Mouse (Mus musculus) cerebellum, adult 9-10 months (tissue): ENCODE measurements at regions not wholly inside any gene's neighbourhood (a gene's known extent, or its start where the extent isn't known, plus 50 kb on each side); places are given as distances from the start of the nearest gene placed in this dataset.

Experiments used
- DNase-seq: peaks from one replicate; pipeline ENCODE4 v3.0.0; 2022

- no peak for DNase-seq
These were observed 272.2 kb downstream of the Slc30a10 start for GRCm38 (mm10) chr1:185726811-185727210.

- no peak for DNase-seq
These were observed 273.1 kb downstream of the Slc30a10 start for GRCm38 (mm10) chr1:185727749-185728148.

- no peak for DNase-seq
These were observed 273.8 kb downstream of the Slc30a10 start for GRCm38 (mm10) chr1:185728406-185728805.

GRCm38 (mm10) chr1:185731062-185731461 is 276.4 kb downstream of the Slc30a10 start:
- DNase-seq: no peak

- DNase-seq: no peak
These were observed 282.1 kb downstream of the Slc30a10 start for GRCm38 (mm10) chr1:185736773-185737172.

GRCm38 (mm10) chr1:185741034-185741890 is 286.6 kb downstream of the Slc30a10 start:
- no peak for DNase-seq

- DNase-seq: no peak
These were observed 294.6 kb downstream of the Slc30a10 start for GRCm38 (mm10) chr1:185749251-185749650.

- no peak for DNase-seq
These were observed 300.0 kb downstream of the Slc30a10 start for GRCm38 (mm10) chr1:185754486-185755290.

GRCm38 (mm10) chr1:185757376-185757775 is 302.7 kb downstream of the Slc30a10 start:
- DNase-seq: no peak

GRCm38 (mm10) chr1:185774202-185774601 is 319.6 kb downstream of the Slc30a10 start:
- DNase-seq: no peak

- DNase-seq: no peak
These were observed 325.0 kb downstream of the Slc30a10 start for GRCm38 (mm10) chr1:185779604-185780003.

GRCm38 (mm10) chr1:185802156-185802555 is 315.0 kb downstream of the Lyplal1 start:
- no peak for DNase-seq

GRCm38 (mm10) chr1:185814901-185815300 is 302.2 kb downstream of the Lyplal1 start:
- DNase-seq: no peak

GRCm38 (mm10) chr1:185819044-185819443 is 298.1 kb downstream of the Lyplal1 start:
- DNase-seq: no peak

- no peak for DNase-seq
These were observed 294.9 kb downstream of the Lyplal1 start for GRCm38 (mm10) chr1:185822241-185822640.

GRCm38 (mm10) chr1:185823226-185823625 is 293.9 kb downstream of the Lyplal1 start:
- no peak for DNase-seq

GRCm38 (mm10) chr1:185823956-185824355 is 293.2 kb downstream of the Lyplal1 start:
- no peak for DNase-seq

GRCm38 (mm10) chr1:185827986-185828385 is 289.1 kb downstream of the Lyplal1 start:
- DNase-seq: no peak

- no peak for DNase-seq
These were observed 288.6 kb downstream of the Lyplal1 start for GRCm38 (mm10) chr1:185828486-185828885.

- DNase-seq: no peak
These were observed 285.1 kb downstream of the Lyplal1 start for GRCm38 (mm10) chr1:185832059-185832458.

GRCm38 (mm10) chr1:185834171-185834570 is 282.9 kb downstream of the Lyplal1 start:
- no peak for DNase-seq

- no peak for DNase-seq
These were observed 280.4 kb downstream of the Lyplal1 start for GRCm38 (mm10) chr1:185836632-185837281.

GRCm38 (mm10) chr1:185842481-185842880 is 274.6 kb downstream of the Lyplal1 start:
- no peak for DNase-seq
